Mouse (Mus musculus) liver, adult 2 months (tissue): ENCODE measurements at regions not wholly inside any gene's neighbourhood (a gene's known extent, or its start where the extent isn't known, plus 50 kb on each side); places are given as distances from the start of the nearest gene placed in this dataset.

Experiments used
- DNase-seq: peaks from one replicate; pipeline ENCODE4 v3.0.0-alpha.2; 2011; ENCODE audit warnings: low read depth, low spot score; ENCODE audit errors: extremely low read depth
- H3K27ac ChIP-seq: fragments of 200-500 bp; replicated peaks from 2 replicates; pipeline ENCODE4 v1.5.1; 2012; ENCODE audit warnings: low read depth, mild to moderate bottlenecking, control low read depth, inconsistent platforms, low read length; ENCODE audit not compliant: insufficient read depth
- H3K27me3 ChIP-seq: fragments of 200-500 bp; 2 replicates; pipeline ENCODE4 v1.6.1; 2012; ENCODE audit warnings: mild to moderate bottlenecking, moderate library complexity, low read length, inconsistent platforms; ENCODE audit not compliant: control insufficient read depth, insufficient read depth
- H3K36me3 ChIP-seq: fragments of 200-500 bp; 2 replicates; pipeline ENCODE4 v1.6.1; 2012; ENCODE audit warnings: low read length, inconsistent platforms; ENCODE audit not compliant: control insufficient read depth, insufficient read depth
- H3K4me1 ChIP-seq: fragments of 200-500 bp; 2 replicates; pipeline ENCODE4 v1.6.1; 2011; ENCODE audit warnings: low read length; ENCODE audit not compliant: control insufficient read depth, insufficient read depth
- H3K4me3 ChIP-seq: fragments of 200-500 bp; 2 replicates; pipeline ENCODE4 v1.5.1; 2011; ENCODE audit warnings: low read depth, mild to moderate bottlenecking, control low read depth, low read length, moderate library complexity; ENCODE audit not compliant: insufficient read depth
- H3K79me2 ChIP-seq: fragments of 200-500 bp; 2 replicates; pipeline ENCODE4 v1.6.1; 2012; ENCODE audit warnings: inconsistent platforms, mild to moderate bottlenecking, low read length, moderate library complexity; ENCODE audit not compliant: control insufficient read depth, insufficient read depth
- H3K9ac ChIP-seq: fragments of 200-500 bp; 2 replicates; pipeline ENCODE4 v1.6.1; 2012; ENCODE audit warnings: low read depth, mild to moderate bottlenecking, control low read depth, inconsistent platforms, low read length
- CTCF ChIP-seq: fragments of 200-500 bp; IDR thresholded peaks from 2 replicates; pipeline ENCODE4 v1.5.1; 2011; ENCODE audit warnings: low read depth, low read length, control low read depth
- POLR2A ChIP-seq: fragments of 200-500 bp; IDR thresholded peaks from 2 replicates; pipeline ENCODE4 v1.6.1; 2011; ENCODE audit warnings: low read length, control low read depth; ENCODE audit not compliant: insufficient read depth; ENCODE audit errors: extremely low read depth
- WGBS: fragments of 180-500 bp; shearing (Covaris S2); methylation state at CpG from one replicate; pipeline ENCODE4 v1.1.7; 2018; 5-methylcytosine and 5-hydroxymethylcytosine counted together

DNA sequence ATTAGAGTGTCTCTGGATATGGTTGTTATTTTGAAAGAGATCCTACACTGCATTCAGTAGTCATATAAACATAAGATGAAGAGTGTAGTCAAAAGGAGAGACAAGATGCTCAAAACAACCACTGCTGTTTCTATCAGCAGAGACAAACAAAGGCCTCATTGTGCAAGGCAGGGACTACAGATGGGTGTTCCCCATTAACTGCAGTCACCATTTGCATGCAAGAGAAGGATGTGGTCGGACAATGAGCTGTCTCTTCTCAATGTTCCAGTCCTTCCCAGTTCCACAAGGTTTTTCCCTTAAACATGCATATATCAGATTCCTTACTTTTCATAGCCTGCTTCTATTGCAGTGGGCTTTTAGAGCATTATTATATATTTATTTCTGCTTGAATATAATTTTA is 1056.7 kb downstream of the Slc22a22 start:
- no peak for DNase-seq
- Histone ChIP-seq H3K79me2 (no peaks in the 10 kb centered on the region), H3K9ac (no peak overlapping the region), H3K27me3 (no peaks in the 10 kb centered on the region), H3K27ac (no peak overlapping the region), H3K36me3 (no peaks in the 10 kb centered on the region), H3K4me1 (peaks cover 2% of the 10 kb centered on the region; the same call in 1 of the 2 replicates), H3K4me3 (no peak overlapping the region)
- TF ChIP-seq POLR2A: no peak
- TF ChIP-seq CTCF: no peak
- WGBS: 82% methylated on average over 1 of the region's 1 CpGs

DNA sequence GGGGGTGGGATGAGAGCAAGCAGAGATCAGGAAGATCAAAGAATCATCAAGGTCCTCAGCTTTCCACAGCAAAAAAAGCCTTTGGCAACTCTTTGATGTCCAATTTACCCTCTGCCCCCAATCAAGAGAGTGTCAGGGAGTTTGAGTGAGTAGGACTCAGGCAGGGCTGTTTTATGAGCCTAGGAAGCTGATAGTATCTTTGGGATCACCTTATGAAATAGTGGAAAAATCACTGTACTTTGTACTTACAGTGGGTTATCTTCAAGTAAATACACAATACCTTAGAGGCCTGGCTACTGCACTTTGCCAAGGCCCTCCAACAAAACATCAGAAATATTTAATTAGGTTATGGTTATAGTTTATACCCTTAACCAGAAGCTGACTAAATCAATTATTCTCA is 1085.4 kb downstream of the Slc22a22 start:
- Histone ChIP-seq H3K9ac (no peak overlapping the region), H3K4me1 (no peaks in the 10 kb centered on the region), H3K79me2 (no peaks in the 10 kb centered on the region), H3K36me3 (no peaks in the 10 kb centered on the region), H3K27ac (no peak overlapping the region), H3K27me3 (no peaks in the 10 kb centered on the region), H3K4me3 (no peak overlapping the region)
- no peak for DNase-seq
- TF ChIP-seq POLR2A (no peak), CTCF (no peak)

- Histone ChIP-seq H3K79me2 (no peaks in the 10 kb centered on the region), H3K27ac (no peak overlapping the region), H3K4me1 (no peaks in the 10 kb centered on the region), H3K36me3 (no peaks in the 10 kb centered on the region), H3K9ac (no peak overlapping the region), H3K27me3 (no peaks in the 10 kb centered on the region), H3K4me3 (no peak overlapping the region)
- TF ChIP-seq CTCF (no peak), POLR2A (no peak)
- DNase-seq: no peak
- whole genome bisulfite sequencing: 82% methylated on average over 1 of the region's 1 CpGs
These were observed 1098.9 kb downstream of the Slc22a22 start for GRCm38 (mm10) chr15:56378511-56378910.

- no peaks in the 10 kb centered on the region for H3K4me1 ChIP-seq
- H3K27me3 ChIP-seq: no peaks in the 10 kb centered on the region
- H3K79me2 ChIP-seq: no peaks in the 10 kb centered on the region
- no peak overlapping the region for H3K4me3 ChIP-seq
- TF ChIP-seq CTCF: no peak
- no peak for TF ChIP-seq POLR2A
- 65% methylated on average over 5 of the region's 5 CpGs for WGBS
- DNase-seq: no peak
- H3K27ac ChIP-seq: no peak overlapping the region
- no peaks in the 10 kb centered on the region for H3K36me3 ChIP-seq
- H3K9ac ChIP-seq: no peak overlapping the region
These were observed 1126.5 kb downstream of the Slc22a22 start for GRCm38 (mm10) chr15:56350903-56351302.

DNA sequence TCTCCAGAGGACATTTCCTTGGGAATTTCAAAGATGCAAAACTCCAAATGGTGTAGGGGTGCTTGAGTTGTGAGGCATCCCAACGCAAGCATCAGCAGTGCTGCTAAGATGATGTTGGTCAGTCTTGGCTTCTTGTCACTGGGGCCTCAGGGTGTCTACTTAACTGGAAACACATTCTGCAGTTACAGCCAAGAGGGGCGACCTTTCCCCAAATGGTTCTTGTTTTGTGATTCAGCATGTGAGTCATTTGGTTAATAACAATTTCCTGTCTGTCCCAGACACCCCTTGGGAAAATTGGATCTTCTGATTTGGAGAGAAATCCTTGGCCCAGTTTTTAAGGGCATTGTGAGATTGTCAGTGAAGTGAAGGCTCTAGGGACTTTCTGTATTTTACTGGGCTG is 1131.3 kb downstream of the Slc22a22 start:
- Histone ChIP-seq H3K9ac (no peak overlapping the region), H3K4me3 (no peak overlapping the region), H3K4me1 (no peaks in the 10 kb centered on the region), H3K27me3 (no peaks in the 10 kb centered on the region), H3K27ac (no peak overlapping the region), H3K36me3 (no peaks in the 10 kb centered on the region), H3K79me2 (no peaks in the 10 kb centered on the region)
- TF ChIP-seq CTCF: no peak
- TF ChIP-seq POLR2A: no peak
- WGBS: 64% methylated on average over 2 of the region's 2 CpGs
- DNase-seq: no peak

GRCm38 (mm10) chr15:56344973-56345372 is 1132.5 kb downstream of the Slc22a22 start:
- WGBS: 83% methylated on average over 2 of the region's 2 CpGs
- H3K27ac ChIP-seq: no peak overlapping the region
- no peaks in the 10 kb centered on the region for H3K4me1 ChIP-seq
- no peak overlapping the region for H3K4me3 ChIP-seq
- no peak overlapping the region for H3K9ac ChIP-seq
- TF ChIP-seq POLR2A (no peak), CTCF (no peak)
- H3K36me3 ChIP-seq: no peaks in the 10 kb centered on the region
- no peaks in the 10 kb centered on the region for H3K27me3 ChIP-seq
- no peak for DNase-seq
- no peaks in the 10 kb centered on the region for H3K79me2 ChIP-seq
